Mouse (Mus musculus): ENCODE measurements around the gene Vmn2r50. TPM values are rescaled to one million over a fixed set of nuclear protein-coding genes. Genes with fewer than 3 reads are reported as not detected.
"Not testable (repeated sequence)": the region's sequence is repeated elsewhere in the genome, so short reads cannot be mapped to it uniquely, and the experiment has no call there.

Gene Vmn2r50
- total RNA-seq (2021): not detected
- long read RNA-seq: 0 reads

DNA sequence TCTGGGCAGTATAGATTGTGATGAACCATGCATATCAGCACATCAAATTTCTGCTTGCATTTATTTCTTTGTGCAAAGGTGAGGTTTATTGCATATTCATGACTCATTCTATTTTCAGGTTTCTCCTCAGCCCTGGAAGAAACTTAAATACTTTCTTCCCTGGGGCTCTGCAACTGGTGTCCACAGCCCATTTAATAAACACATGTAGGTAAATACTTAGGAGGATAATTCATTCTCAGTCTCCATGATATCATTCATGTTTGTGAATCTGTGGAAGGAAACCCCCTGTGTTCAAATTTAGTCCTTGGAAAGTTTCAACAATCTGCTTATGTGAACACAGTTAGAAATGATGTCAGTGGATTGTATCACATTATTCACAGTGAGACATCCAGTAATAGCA is at the start of gene Vmn2r50:
Gene Vmn2r50, minus strand, starts transcription at position 101 of the 400 bp plus-strand sequence.
- not testable (repeated sequence) for DNase-seq (ENCODE audit: low spot score in 2 of 2)

DNA sequence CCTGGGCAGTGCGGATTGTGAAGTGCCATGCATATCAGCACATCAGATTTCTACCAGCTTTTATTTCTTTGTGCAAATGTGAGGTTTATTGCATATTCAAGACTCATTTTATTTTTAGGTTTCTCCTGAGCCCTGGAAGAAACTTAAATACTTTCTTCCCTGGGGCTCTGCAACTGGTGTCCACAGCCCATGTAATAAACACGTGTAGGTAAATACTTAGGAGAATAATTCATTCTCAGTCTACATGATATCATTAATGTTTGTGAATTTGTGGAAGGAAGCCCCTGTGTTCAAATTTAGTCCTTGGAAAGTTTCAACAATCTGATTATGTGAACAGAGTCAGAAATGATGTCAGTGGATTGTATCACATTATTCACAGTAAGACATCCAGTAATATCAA is 60.9 kb downstream of the Vmn2r50 start, which contains the start of gene Vmn2r49:
Gene Vmn2r49, minus strand, starts transcription at position 101 of the 400 bp plus-strand sequence.
- not testable (repeated sequence) for DNase-seq (ENCODE audit: low spot score in 2 of 2)

Other genes with a start within 250 kb of the Vmn2r50 start
- gene Vmn2r47, start 212.0 kb downstream of the Vmn2r50 start, total RNA-seq (2021): not detected
- gene Vmn2r48, start 99.7 kb downstream of the Vmn2r50 start, total RNA-seq (2021): not detected
- gene Vmn2r49, start 61.0 kb downstream of the Vmn2r50 start, total RNA-seq (2021): not detected
- not detected for gene Vmn2r51, start 52.4 kb upstream of the Vmn2r50 start, total RNA-seq (2021)
- not detected for gene Vmn2r52, start 123.3 kb upstream of the Vmn2r50 start, total RNA-seq (2021)
- gene Vmn1r66, start 224.7 kb upstream of the Vmn2r50 start, total RNA-seq (2021): not detected